Mouse (Mus musculus) testis, adult 10 weeks (tissue): ENCODE results near the gene Gm21425. TPM values are rescaled to one million over a fixed set of nuclear protein-coding genes. Genes with fewer than 3 reads are reported as not detected.

Experiments
- polyA plus RNA-seq: library from polyadenylated mRNA; stranded (reverse); fragments of 350-450 nt; fragmentation: Illumina TruSeq; extraction: RNeasy Lipid Tissue Mini Kit (QIAGEN cat#74804); gene quantifications from one replicate; pipeline ENCODE4 v1.2.3, GENCODE M21; 2014; ENCODE audit warnings: low read depth, low replicate concordance

The Gm21425 gene
- polyA plus RNA-seq = not detected

GRCm38 (mm10) chrY:13161668-13162067 is at the start of gene Gm21425:
Gene Gm21425 (plus strand): TSS chrY:13161968.

GRCm38 (mm10) chrY:13133392-13133791 is 28.4 kb upstream of the Gm21425 start, which contains the start of gene Gm21891:
Gene Gm21891 (minus strand): TSS chrY:13133492.

Other genes with a start within 250 kb of the Gm21425 start
- gene Gm20807, start 119.1 kb upstream of the Gm21425 start, polyA plus RNA-seq = 10.1 TPM
- not detected for gene Gm21891, start 28.5 kb upstream of the Gm21425 start, polyA plus RNA-seq
- not detected for gene Gm21828, start 62.0 kb downstream of the Gm21425 start, polyA plus RNA-seq
- 6.6 TPM for gene Gm21440, start 90.4 kb downstream of the Gm21425 start, polyA plus RNA-seq
- gene Gm21454, start 90.5 kb downstream of the Gm21425 start, polyA plus RNA-seq = 18.8 TPM
- gene Gm21725, start 187.1 kb downstream of the Gm21425 start, polyA plus RNA-seq = not detected